Mouse (Mus musculus) embryonic facial prominence, embryonic 15.5 days (tissue): ENCODE measurements at regions not wholly inside any gene's neighbourhood (a gene's known extent, or its start where the extent isn't known, plus 50 kb on each side); places are given as distances from the start of the nearest gene placed in this dataset.
"Not testable (repeated sequence)": the region's sequence is repeated elsewhere in the genome, so short reads cannot be mapped to it uniquely, and the experiment has no call there.

Experiments used
- ATAC-seq: fragments of 200-750 bp; cut with Nextera tagmentation; 2 replicates; pipeline ENCODE4 v1.8.0; 2017; ENCODE audit warnings: low read depth, moderate TSS enrichment; ENCODE audit not compliant: insufficient number of reproducible peaks, low FRiP score, low TSS enrichment
- H3K27ac ChIP-seq: fragments of 300-500 bp; sonication (generic); replicated peaks from 2 replicates; pipeline ENCODE4 v1.5.1; 2015; ENCODE audit warnings: mild to moderate bottlenecking, inconsistent platforms
- H3K27me3 ChIP-seq: fragments of 300-500 bp; sonication (generic); 2 replicates; pipeline ENCODE4 v1.6.1; 2015; ENCODE audit warnings: inconsistent platforms
- H3K36me3 ChIP-seq: fragments of 300-500 bp; sonication (generic); 2 replicates; pipeline ENCODE4 v1.6.1; 2015; ENCODE audit warnings: mild to moderate bottlenecking, inconsistent platforms
- H3K4me1 ChIP-seq: fragments of 300-500 bp; sonication (generic); 2 replicates; pipeline ENCODE4 v1.6.1; 2015; ENCODE audit warnings: inconsistent platforms
- H3K4me2 ChIP-seq: fragments of 300-500 bp; sonication (generic); replicated peaks from 2 replicates; pipeline ENCODE4 v1.6.1; 2015; ENCODE audit warnings: mild to moderate bottlenecking, inconsistent platforms
- H3K4me3 ChIP-seq: fragments of 300-500 bp; sonication (generic); replicated peaks from 2 replicates; pipeline ENCODE4 v1.5.1; 2015; ENCODE audit warnings: mild to moderate bottlenecking, inconsistent platforms
- H3K9ac ChIP-seq: fragments of 300-500 bp; sonication (generic); 2 replicates; pipeline ENCODE4 v1.6.1; 2015; ENCODE audit warnings: inconsistent platforms
- H3K9me3 ChIP-seq: fragments of 300-500 bp; sonication (generic); replicated peaks from 2 replicates; pipeline ENCODE4 v1.6.1; 2016; ENCODE audit warnings: inconsistent platforms
- WGBS: fragments of 180-500 bp; shearing (Covaris S2); methylation state at CpG from one replicate; pipeline ENCODE4 v1.1.7; 2015; 5-methylcytosine and 5-hydroxymethylcytosine counted together

GRCm38 (mm10) chr17:27279491-27280288, 75.4 kb upstream of the Lemd2 start:
- H3K4me2 ChIP-seq, ATAC-seq, H3K36me3 ChIP-seq, H3K9me3 ChIP-seq, H3K9ac ChIP-seq, H3K27ac ChIP-seq, H3K4me3 ChIP-seq, H3K4me1 ChIP-seq, H3K27me3 ChIP-seq: not testable (repeated sequence)
- WGBS = 94% methylated on average over 17 of the region's 17 CpGs

GRCm38 (mm10) chr17:27277786-27278185, 73.5 kb upstream of the Lemd2 start:
- H3K4me1 ChIP-seq, H3K36me3 ChIP-seq, H3K4me3 ChIP-seq, H3K9ac ChIP-seq, H3K9me3 ChIP-seq, H3K27me3 ChIP-seq, H3K4me2 ChIP-seq, H3K27ac ChIP-seq, ATAC-seq: not testable (repeated sequence)
- whole genome bisulfite sequencing = 93% methylated on average over 12 of the region's 12 CpGs

GRCm38 (mm10) chr17:27271756-27272155, 67.5 kb upstream of the Lemd2 start:
- 92% methylated on average over 12 of the region's 12 CpGs for WGBS
- not testable (repeated sequence) for H3K4me2 ChIP-seq, ATAC-seq

GRCm38 (mm10) chr17:27270776-27271175, 66.5 kb upstream of the Lemd2 start:
- H3K4me3 ChIP-seq, H3K4me2 ChIP-seq, H3K9me3 ChIP-seq, H3K4me1 ChIP-seq, ATAC-seq, H3K9ac ChIP-seq, H3K27ac ChIP-seq, H3K27me3 ChIP-seq, H3K36me3 ChIP-seq: not testable (repeated sequence)
- 95% methylated on average over 8 of the region's 8 CpGs for WGBS

More at GRCm38 (mm10) chr17:27271756-27272155, 67.5 kb upstream of the Lemd2 start:
- not testable (repeated sequence) for H3K4me1 ChIP-seq, H3K36me3 ChIP-seq, H3K4me3 ChIP-seq, H3K27ac ChIP-seq, H3K9me3 ChIP-seq, H3K27me3 ChIP-seq, H3K9ac ChIP-seq

GRCm38 (mm10) chr17:27264607-27265006, 60.3 kb upstream of the Lemd2 start:
- ATAC-seq, H3K27me3 ChIP-seq, H3K9me3 ChIP-seq, H3K36me3 ChIP-seq, H3K4me3 ChIP-seq, H3K9ac ChIP-seq, H3K4me1 ChIP-seq, H3K27ac ChIP-seq, H3K4me2 ChIP-seq: not testable (repeated sequence)
- WGBS = 88% methylated on average over 7 of the region's 9 CpGs

- Histone ChIP-seq H3K4me3 (no peak overlapping the region), H3K27ac (no peak overlapping the region), H3K9me3 (no peaks in the 10 kb centered on the region), H3K4me1 (no peaks in the 10 kb centered on the region), H3K36me3 (no peaks in the 10 kb centered on the region), H3K4me2 (no peak overlapping the region), H3K9ac (no peak overlapping the region), H3K27me3 (no peaks in the 10 kb centered on the region)
- ATAC-seq = no peak
- 76% methylated on average over 4 of the region's 4 CpGs for WGBS
These were observed 58.3 kb upstream of the Lemd2 start for GRCm38 (mm10) chr17:27262607-27263006.

GRCm38 (mm10) chr17:27261981-27262380, 57.7 kb upstream of the Lemd2 start:
- no peaks in the 10 kb centered on the region for H3K27me3 ChIP-seq
- ATAC-seq = no peak
- no peak overlapping the region for H3K27ac ChIP-seq
- H3K4me2 ChIP-seq = no peak overlapping the region
- H3K4me1 ChIP-seq = no peaks in the 10 kb centered on the region
- no peaks in the 10 kb centered on the region for H3K9me3 ChIP-seq
- no peaks in the 10 kb centered on the region for H3K36me3 ChIP-seq
- 90% methylated on average over 9 of the region's 9 CpGs for WGBS
- H3K9ac ChIP-seq = no peak overlapping the region
- H3K4me3 ChIP-seq = no peak overlapping the region

GRCm38 (mm10) chr17:27261251-27261650, 57.0 kb upstream of the Lemd2 start:
- Histone ChIP-seq H3K4me3 (no peak overlapping the region), H3K9ac (no peak overlapping the region), H3K27me3 (no peaks in the 10 kb centered on the region), H3K36me3 (no peaks in the 10 kb centered on the region), H3K4me2 (no peak overlapping the region), H3K9me3 (no peaks in the 10 kb centered on the region), H3K4me1 (no peaks in the 10 kb centered on the region), H3K27ac (no peak overlapping the region)
- no peak for ATAC-seq
- WGBS = 49% methylated on average over 2 of the region's 2 CpGs

GRCm38 (mm10) chr17:27260116-27260515, 55.8 kb upstream of the Lemd2 start:
- no peaks in the 10 kb centered on the region for H3K27me3 ChIP-seq
- H3K9me3 ChIP-seq = no peaks in the 10 kb centered on the region
- no peak overlapping the region for H3K9ac ChIP-seq
- no peak overlapping the region for H3K27ac ChIP-seq
- no peak for ATAC-seq
- H3K4me1 ChIP-seq = no peaks in the 10 kb centered on the region
- H3K4me3 ChIP-seq = no peak overlapping the region
- H3K36me3 ChIP-seq = no peaks in the 10 kb centered on the region
- no peak overlapping the region for H3K4me2 ChIP-seq
- WGBS = 88% methylated on average over 9 of the region's 9 CpGs

GRCm38 (mm10) chr17:27257345-27257744, 53.1 kb upstream of the Lemd2 start:
- no peak for ATAC-seq
- WGBS = 47% methylated on average over 7 of the region's 7 CpGs
- Histone ChIP-seq H3K36me3 (no peaks in the 10 kb centered on the region), H3K9me3 (no peaks in the 10 kb centered on the region), H3K4me2 (no peak overlapping the region), H3K4me3 (no peak overlapping the region), H3K27me3 (no peaks in the 10 kb centered on the region), H3K4me1 (no peaks in the 10 kb centered on the region), H3K9ac (no peak overlapping the region), H3K27ac (no peak overlapping the region)

- Histone ChIP-seq H3K36me3 (no peaks in the 10 kb centered on the region), H3K27me3 (no peaks in the 10 kb centered on the region), H3K27ac (no peak overlapping the region), H3K9ac (no peak overlapping the region), H3K4me3 (no peak overlapping the region), H3K4me1 (no peaks in the 10 kb centered on the region), H3K4me2 (no peak overlapping the region), H3K9me3 (no peaks in the 10 kb centered on the region)
- ATAC-seq = no peak
- 70% methylated on average over 7 of the region's 7 CpGs for WGBS
These were observed 51.5 kb upstream of the Lemd2 start for GRCm38 (mm10) chr17:27255804-27256203.
